Mouse (Mus musculus): Measurements from ENCODE around the gene Rsg1. TPM values are rescaled to one million over a fixed set of nuclear protein-coding genes. Genes with fewer than 3 reads are reported as not detected.
A peak's percentile ranks its signal among the peaks of the same experiment; 100 is the strongest.

Gene Rsg1
- total and polyA plus RNA-seq, 3 experiments = 1.1 to 4.5 (median 3.2) TPM

DNA sequence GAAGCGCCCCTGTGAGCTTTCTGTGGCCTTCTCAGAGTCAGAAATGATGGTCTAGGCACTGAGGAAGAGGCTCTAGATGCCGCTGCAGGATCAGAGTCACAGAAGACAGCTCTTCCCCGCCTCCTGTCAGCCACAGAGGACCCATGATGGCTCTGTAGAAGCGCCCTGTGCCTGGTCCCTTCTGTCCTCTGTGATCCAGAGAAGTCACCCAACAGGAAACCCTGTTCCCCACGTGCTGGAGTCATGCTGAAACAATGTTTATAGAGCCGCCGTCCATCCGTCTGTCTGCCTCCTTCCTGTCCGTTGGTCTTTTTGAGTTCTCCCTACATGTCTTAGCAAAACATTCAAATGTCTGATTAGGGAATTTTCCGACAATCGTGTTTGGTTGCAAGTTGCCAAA lies 12.8 kb upstream of the Rsg1 start:
- Histone ChIP-seq H3K9me3 (replicated peaks; ENCODE audit: low read length) (peaks cover 6% of the 10 kb centered on the region), H3K79me2 (replicated peaks; ENCODE audit: control insufficient read depth, extremely low read depth, insufficient read depth, poor library complexity, severe bottlenecking) (no peaks in the 10 kb centered on the region), H3K27ac (ENCODE audit: insufficient read depth, low read depth) (no peak overlapping the region), H3K4me2 (ENCODE audit: insufficient read depth, low read depth, poor library complexity, severe bottlenecking) (no peak overlapping the region), H3K27me3 (replicated peaks) (no peaks in the 10 kb centered on the region), H3K4me1 (ENCODE audit: control insufficient read depth in 1 of 2, insufficient read depth in 2 of 2) (peaks cover 9 to 28% of the 10 kb centered on the region in 2 experiments), H3K4me3 (replicated peaks in 1 of 3; ENCODE audit: low read depth in 2 of 3, low read length in 2 of 3, poor library complexity in 1 of 3) (no peak overlapping the region), H3K36me3 (replicated peaks in 1 of 2; ENCODE audit: control insufficient read depth in 1 of 2, insufficient read depth in 1 of 2, low read length in 1 of 2) (peaks cover 46 to 93% of the 10 kb centered on the region in 2 experiments), H3K9ac (ENCODE audit: insufficient read depth, low read depth) (no peak overlapping the region)
- TF ChIP-seq UBTF (IDR thresholded peaks at IDR 0.05; ENCODE audit: low read depth, low read length) (no peak), GABPA (IDR thresholded peaks at IDR 0.05; ENCODE audit: insufficient replicate concordance, low read depth, low read length) (no peak), TCF12 (IDR thresholded peaks at IDR 0.05; ENCODE audit: low read depth, low read length) (no peak), CHD2 (IDR thresholded peaks at IDR 0.05; ENCODE audit: low read length) (no peak), NELFE (IDR thresholded peaks at IDR 0.05; ENCODE audit: low read depth, low read length) (no peak), BHLHE40 (IDR thresholded peaks at IDR 0.05; ENCODE audit: low read depth, low read length) (no peak)
- dilution Hi-C loops (cut with MboI; ENCODE audit: extremely low pct_ligation_motif_present, extremely low pct_unique_long_range_greater_than_20kb, low sequenced_read_pairs) (no loop called here), in situ Hi-C loops (cut with MboI; ENCODE audit: low pct_ligation_motif_present, low pct_unique_long_range_greater_than_20kb, low sequenced_read_pairs) (no loop called here)
- DNase-seq (ENCODE audit: extremely low read depth) = no peak

DNA sequence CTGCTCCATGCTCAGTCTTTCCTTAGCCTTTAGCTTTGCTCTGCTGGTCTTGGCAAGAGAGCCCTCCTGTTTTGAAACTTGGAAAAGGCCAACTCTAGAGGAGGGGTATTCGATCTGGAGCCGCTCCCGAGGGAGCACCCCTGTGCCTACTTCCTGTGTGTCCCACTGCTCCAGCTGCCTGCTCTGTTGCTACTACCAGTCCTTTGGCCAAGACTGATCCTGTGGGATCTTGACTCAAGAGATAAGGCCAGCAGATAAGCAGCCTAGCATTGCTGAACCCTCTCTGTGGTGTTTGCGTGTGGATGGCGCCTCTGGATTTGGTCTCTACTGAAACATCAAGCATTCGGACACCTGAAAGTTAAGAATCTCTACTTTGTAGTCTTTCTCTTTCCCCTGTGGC lies 11.6 kb upstream of the Rsg1 start:
- H3K4me1 ChIP-seq (ENCODE audit: control insufficient read depth in 1 of 2, insufficient read depth in 2 of 2) = peaks cover 9 to 28% of the 10 kb centered on the region in 2 experiments
- H3K4me2 ChIP-seq (ENCODE audit: insufficient read depth, low read depth, poor library complexity, severe bottlenecking) = no peak overlapping the region
- peaks cover 40 to 94% of the 10 kb centered on the region in 2 experiments for H3K36me3 ChIP-seq (replicated peaks in 1 of 2; ENCODE audit: control insufficient read depth in 1 of 2, insufficient read depth in 1 of 2, low read length in 1 of 2)
- no peak overlapping the region for H3K4me3 ChIP-seq (replicated peaks in 1 of 3; ENCODE audit: low read depth in 2 of 3, low read length in 2 of 3, poor library complexity in 1 of 3)
- no peak overlapping the region for H3K27ac ChIP-seq (ENCODE audit: insufficient read depth, low read depth)
- dilution Hi-C loops (cut with MboI; ENCODE audit: extremely low pct_ligation_motif_present, extremely low pct_unique_long_range_greater_than_20kb, low sequenced_read_pairs) (no loop called here), in situ Hi-C loops (cut with MboI; ENCODE audit: low pct_ligation_motif_present, low pct_unique_long_range_greater_than_20kb, low sequenced_read_pairs) (no loop called here)
- TF ChIP-seq ZKSCAN1 (IDR thresholded peaks at IDR 0.05; ENCODE audit: borderline replicate concordance, low read depth, low read length) = no peak
- no peak for TF ChIP-seq MYC (IDR thresholded peaks at IDR 0.05; ENCODE audit: low read depth, low read length)
- no peaks in the 10 kb centered on the region for H3K27me3 ChIP-seq (replicated peaks)
- H3K9me3 ChIP-seq (replicated peaks; ENCODE audit: low read length) = peaks cover 2% of the 10 kb centered on the region
- no peak overlapping the region for H3K9ac ChIP-seq (ENCODE audit: insufficient read depth, low read depth)
- no peaks in the 10 kb centered on the region for H3K79me2 ChIP-seq (replicated peaks; ENCODE audit: control insufficient read depth, extremely low read depth, insufficient read depth, poor library complexity, severe bottlenecking)
- DNase-seq (ENCODE audit: extremely low read depth) = no peak

DNA sequence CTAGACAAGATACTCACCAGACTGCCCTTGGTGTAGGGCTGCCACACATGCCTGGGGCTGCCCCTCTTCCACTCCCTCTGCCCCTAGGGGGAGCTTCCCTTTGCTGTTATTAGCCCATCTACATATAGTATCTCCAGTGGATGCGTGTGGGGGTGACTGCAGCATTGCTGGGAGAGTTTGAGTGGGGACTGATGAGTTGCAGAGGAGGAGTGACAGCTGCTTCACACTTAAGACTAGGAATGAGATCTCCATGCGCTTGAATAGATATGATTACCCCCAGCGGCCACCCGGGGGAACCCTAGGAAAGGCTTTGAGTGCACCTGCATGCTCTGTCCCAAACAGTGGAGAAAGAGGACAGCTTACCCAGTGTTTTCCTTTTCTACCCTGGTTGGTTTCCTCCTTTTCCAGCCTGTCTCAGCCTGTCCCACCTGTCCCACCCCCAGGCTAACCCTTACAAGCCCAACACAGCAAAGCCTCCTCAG lies 9.1 kb upstream of the Rsg1 start:
- H3K36me3 ChIP-seq (replicated peaks in 1 of 2; ENCODE audit: control insufficient read depth in 1 of 2, insufficient read depth in 1 of 2, low read length in 1 of 2) = peaks cover 18 to 73% of the 10 kb centered on the region in 2 experiments
- peak; percentile 38 for DNase-seq (ENCODE audit: extremely low read depth)
- TF ChIP-seq CTCF (conservative IDR thresholded peaks at IDR 0.05 in 1 of 2, IDR thresholded peaks at IDR 0.05 in 1 of 2; ENCODE audit: low read depth in 2 of 2, low read length in 2 of 2) = peak in 1 of 2 experiments; percentile 40; a peak in 2 of 4 replicates
- TF ChIP-seq ETS1 (conservative IDR thresholded peaks at IDR 0.05; ENCODE audit: low read depth, low read length) = no peak
- TF ChIP-seq PAX5 (IDR thresholded peaks at IDR 0.05; ENCODE audit: low read length) = no peak
- no peak for TF ChIP-seq POLR2AphosphoS2 (IDR thresholded peaks at IDR 0.05; ENCODE audit: low read depth, low read length)
- no peak for TF ChIP-seq JUND (conservative IDR thresholded peaks at IDR 0.05; ENCODE audit: low read depth, low read length)
- no peak for TF ChIP-seq USF2 (conservative IDR thresholded peaks at IDR 0.05; ENCODE audit: low read depth, low read length)
- peak; percentile 23; the same call in 1 of the 2 replicates for TF ChIP-seq RAD21 (IDR thresholded peaks at IDR 0.05; ENCODE audit: low read depth, low read length)
- TF ChIP-seq MYC (IDR thresholded peaks at IDR 0.05; ENCODE audit: low read depth, low read length) = no peak
- H3K27me3 ChIP-seq (replicated peaks) = no peaks in the 10 kb centered on the region
- no peak overlapping the region for H3K4me3 ChIP-seq (replicated peaks in 1 of 3; ENCODE audit: low read depth in 2 of 3, low read length in 2 of 3, poor library complexity in 1 of 3)
- dilution Hi-C loops (cut with MboI; ENCODE audit: extremely low pct_ligation_motif_present, extremely low pct_unique_long_range_greater_than_20kb, low sequenced_read_pairs) = no loop called here
- H3K4me1 ChIP-seq (ENCODE audit: control insufficient read depth in 1 of 2, insufficient read depth in 2 of 2) = peaks cover 9 to 28% of the 10 kb centered on the region in 2 experiments
- H3K4me2 ChIP-seq (ENCODE audit: insufficient read depth, low read depth, poor library complexity, severe bottlenecking) = no peak overlapping the region
- no peak overlapping the region for H3K27ac ChIP-seq (ENCODE audit: insufficient read depth, low read depth)
- in situ Hi-C loops (cut with MboI; ENCODE audit: low pct_ligation_motif_present, low pct_unique_long_range_greater_than_20kb, low sequenced_read_pairs) = no loop called here
- H3K9ac ChIP-seq (ENCODE audit: insufficient read depth, low read depth) = no peak overlapping the region
- H3K9me3 ChIP-seq (replicated peaks; ENCODE audit: low read length) = no peaks in the 10 kb centered on the region
- H3K79me2 ChIP-seq (replicated peaks; ENCODE audit: control insufficient read depth, extremely low read depth, insufficient read depth, poor library complexity, severe bottlenecking) = no peaks in the 10 kb centered on the region
